Mouse (Mus musculus): ENCODE data around the gene Epop.

GRCm38 (mm10) chr11:97626850-97627249 lies 2.7 kb downstream of the Epop start:
- TF ChIP-seq E2F4 (IDR thresholded peaks at IDR 0.05; ENCODE audit: insufficient read depth) (no peak), USF1 (IDR thresholded peaks at IDR 0.05; ENCODE audit: low read depth) (no peak)
